19 mouse cellular contexts compared by ENCODE assay signal in the genomic region with DNA sequence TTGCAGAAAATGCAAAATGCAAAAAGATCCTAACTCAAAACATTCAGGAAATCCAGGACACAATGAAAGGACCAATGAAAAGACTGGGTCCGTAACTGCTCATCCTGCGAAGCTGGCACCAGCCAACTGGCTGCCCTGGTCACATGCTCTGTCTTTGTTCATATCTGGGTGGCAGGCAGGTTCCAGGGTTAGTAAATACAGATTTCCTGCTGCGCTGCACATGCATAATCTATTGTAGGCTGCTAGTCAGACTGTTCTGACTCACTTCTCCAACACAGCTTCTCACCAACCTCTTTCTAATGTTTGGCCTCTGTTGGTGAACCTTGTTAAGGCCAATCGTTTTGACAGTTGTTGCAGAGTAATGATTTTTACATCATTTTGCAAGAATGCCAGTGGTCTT.
"Had no signal": no experiment of that assay in that cellular context is flagged by ENCODE, and none has a peak within 500 bp of the region (broad histone marks: within the 10 kb centered on the region; RNA-seq: fewer than 3 reads in every experiment).

No protein-coding gene starts in this region.

- H3K4me1 ChIP-seq: limb, embryonic 12.5 days; liver, embryonic 13.5 days; lung, embryonic 15.5 days; midbrain, embryonic 12.5 days; neural tube, embryonic 15.5 days had no signal

- H3K36me3 ChIP-seq: limb, embryonic 12.5 days; liver, embryonic 13.5 days; lung, embryonic 15.5 days; midbrain, embryonic 12.5 days; neural tube, embryonic 15.5 days had no signal

- H3K27ac ChIP-seq: kidney, postnatal 0 days; limb, embryonic 12.5 days; liver, embryonic 13.5 days; lung, embryonic 15.5 days; macrophage; midbrain, embryonic 12.5 days; neural tube, embryonic 15.5 days had no signal

- H3K9me3 ChIP-seq: limb, embryonic 12.5 days; liver, embryonic 13.5 days; lung, embryonic 15.5 days; megakaryocyte, embryonic 14.5 days; midbrain, embryonic 12.5 days; neural tube, embryonic 15.5 days had no signal

- H3K4me3 ChIP-seq: limb, embryonic 12.5 days; liver, embryonic 13.5 days; lung, embryonic 15.5 days; megakaryocyte, embryonic 14.5 days; midbrain, embryonic 12.5 days; neural tube, embryonic 15.5 days had no signal

- H3K4me2 ChIP-seq: limb, embryonic 12.5 days; liver, embryonic 13.5 days; lung, embryonic 15.5 days; midbrain, embryonic 12.5 days; neural tube, embryonic 15.5 days had no signal

- H3K9ac ChIP-seq: limb, embryonic 12.5 days; liver, embryonic 13.5 days; liver, postnatal 0 days; lung, embryonic 15.5 days; midbrain, embryonic 12.5 days; neural tube, embryonic 15.5 days had no signal

- H3K27me3 ChIP-seq: limb, embryonic 12.5 days; liver, embryonic 13.5 days; lung, embryonic 15.5 days; midbrain, embryonic 12.5 days; neural tube, embryonic 15.5 days had no signal

- ATAC-seq: liver, postnatal 0 days; midbrain, embryonic 16.5 days had no signal

- DNase-seq: kidney, adult 9 months; kidney, postnatal 36 days; layer of hippocampus, adult 9-11 months; liver; liver, embryonic 13.5 days; liver, postnatal 0 days; lung, postnatal 14 days; right cerebral cortex, adult 18-20 months; right cerebral cortex, postnatal 25 days; thymus, adult 2 months; thymus, postnatal 36 days had no signal
